Mouse (Mus musculus) layer of hippocampus, postnatal 14 days (tissue): Measurements from ENCODE around the gene 2010111I01Rik. TPM values are rescaled to one million over a fixed set of nuclear protein-coding genes. Genes with fewer than 3 reads are reported as not detected.
"Not testable (repeated sequence)": the region's sequence is repeated elsewhere in the genome, so short reads cannot be mapped to it uniquely, and the experiment has no call there.

Experiments used
- DNase-seq, 2 experiments: peaks; one replicate each; pipeline ENCODE4 v3.0.0; 2021 to 2022; ENCODE audit warnings: low spot score in 2 of 2, mixed read lengths in 1 of 2
- total RNA-seq, 2 experiments: library from RNA; stranded (reverse); gene quantifications; 2 replicates each; pipeline ENCODE4 v1.2.3; 2021

Gene 2010111I01Rik
- total RNA-seq, 2 experiments from 2014 or later: 72.1 to 92.0 TPM

DNA sequence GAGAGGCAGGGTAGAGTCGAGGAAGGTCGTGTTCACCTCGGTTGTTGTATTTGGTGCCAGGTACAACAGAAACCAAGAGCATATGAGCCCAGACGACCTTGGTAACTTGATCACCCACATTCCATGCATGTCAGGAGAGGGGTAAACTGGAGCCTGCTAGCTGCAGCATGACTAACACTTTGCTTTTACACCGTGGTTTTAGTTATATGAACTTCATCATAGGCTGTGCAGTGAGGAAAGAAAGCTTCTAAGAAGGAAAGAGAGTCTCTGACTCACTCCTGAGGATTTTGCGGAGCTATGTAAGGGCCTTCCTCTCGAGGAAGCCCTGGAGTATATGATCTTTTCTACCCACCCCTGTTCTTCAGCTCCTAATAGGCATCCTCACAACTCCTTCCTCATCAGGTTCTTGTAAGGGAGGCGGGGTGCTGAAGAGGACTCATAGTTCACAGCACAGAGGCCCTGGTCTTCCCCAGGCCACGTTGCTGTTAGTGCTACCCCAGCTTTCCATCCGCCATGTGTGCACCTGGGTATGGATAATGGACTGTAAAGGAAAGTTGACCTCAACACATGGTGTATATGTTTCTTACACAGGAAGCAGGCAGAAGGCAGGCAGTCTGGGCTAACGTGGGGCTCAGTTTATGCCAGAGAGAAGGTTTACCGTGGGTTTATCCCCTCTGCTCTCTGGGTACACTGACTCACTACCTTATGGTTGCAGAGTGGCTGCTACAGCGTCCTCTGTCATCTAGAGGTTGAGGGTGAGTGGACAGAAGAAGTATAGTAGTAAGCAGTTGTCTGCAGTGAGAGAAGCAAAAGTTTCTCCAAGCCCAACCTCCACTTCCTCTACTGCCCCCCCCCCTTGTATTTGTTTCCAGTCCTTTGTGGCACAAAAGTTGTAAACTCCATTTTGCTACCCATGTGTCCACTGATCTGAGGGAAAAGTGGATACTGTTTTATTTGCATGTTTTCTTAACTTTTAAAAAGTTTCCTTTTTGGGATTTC, 222.8 kb downstream of the 2010111I01Rik start:
- no peak for DNase-seq

DNA sequence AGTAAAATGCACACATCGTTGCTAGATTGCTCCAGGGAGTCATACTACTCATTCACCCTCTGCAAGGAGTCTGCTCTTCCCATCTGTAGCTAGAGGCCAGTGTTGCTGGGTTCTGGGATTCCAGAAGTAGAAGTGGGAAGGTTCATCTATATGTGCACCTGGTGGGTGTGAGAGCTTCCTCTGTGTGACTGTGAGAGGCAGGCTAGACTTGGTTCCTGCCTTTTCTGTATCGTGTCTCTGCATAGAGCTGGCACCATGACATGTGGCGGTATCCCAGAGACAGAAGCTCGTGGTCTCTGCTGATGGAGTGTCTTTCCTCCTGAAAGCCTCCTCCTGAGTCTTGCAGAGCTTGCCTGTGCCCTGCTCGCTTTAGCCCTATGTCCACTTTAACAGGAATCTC, 223.6 kb downstream of the 2010111I01Rik start:
- DNase-seq: no peak

GRCm38 (mm10) chr13:63188811-63189210, 224.1 kb downstream of the 2010111I01Rik start:
- DNase-seq: no peak

DNA sequence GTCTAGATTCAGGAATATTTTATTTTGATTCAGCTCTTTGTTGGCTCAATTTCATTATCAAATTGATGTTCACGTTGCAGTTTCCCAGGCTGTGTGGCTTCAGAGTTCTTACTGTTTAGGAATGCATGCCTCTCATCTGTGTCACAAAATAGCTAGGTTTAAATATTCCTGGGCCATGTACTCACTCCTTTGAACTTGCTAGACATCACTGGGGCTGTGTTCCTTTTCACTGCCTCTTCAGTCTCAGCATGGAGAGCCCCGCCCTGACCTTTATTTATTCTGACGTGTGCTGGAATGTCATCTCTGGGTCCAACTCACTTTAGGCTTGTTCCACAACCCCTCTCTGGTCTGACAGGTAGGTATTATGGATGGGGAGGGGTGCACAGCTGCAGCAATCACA, 228.7 kb downstream of the 2010111I01Rik start:
- no peak for DNase-seq

GRCm38 (mm10) chr13:63198038-63198437, 233.3 kb downstream of the 2010111I01Rik start:
- no peak for DNase-seq

- DNase-seq: no peak
Observed at GRCm38 (mm10) chr13:63199588-63199987, 234.9 kb downstream of the 2010111I01Rik start.

GRCm38 (mm10) chr13:63203502-63204278, 239.0 kb downstream of the 2010111I01Rik start:
- DNase-seq: no peak

GRCm38 (mm10) chr13:63205750-63206149, 241.1 kb downstream of the 2010111I01Rik start:
- DNase-seq: no peak

DNA sequence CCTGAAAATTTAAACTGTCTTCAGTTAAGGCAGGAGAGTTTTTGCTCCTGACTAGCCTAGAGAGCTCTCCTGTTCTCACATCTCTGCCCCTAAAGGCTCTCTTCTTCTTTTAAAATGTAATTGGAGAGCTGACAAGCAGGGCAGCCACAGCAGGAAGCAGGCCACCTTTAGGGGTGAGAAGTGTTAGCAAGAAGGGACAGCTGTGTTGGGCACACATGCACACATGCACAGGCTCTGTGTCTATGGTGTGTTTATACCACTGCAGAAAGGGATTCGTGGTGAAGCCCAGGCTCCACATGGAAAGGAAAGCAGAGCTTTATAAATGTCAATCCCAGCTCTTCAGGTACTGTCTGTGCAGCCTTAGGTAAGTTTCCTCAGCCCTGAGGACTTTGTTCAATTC, 241.7 kb downstream of the 2010111I01Rik start:
- DNase-seq: no peak

GRCm38 (mm10) chr13:63216537-63216936, 251.8 kb downstream of the 2010111I01Rik start:
- DNase-seq: no peak

DNA sequence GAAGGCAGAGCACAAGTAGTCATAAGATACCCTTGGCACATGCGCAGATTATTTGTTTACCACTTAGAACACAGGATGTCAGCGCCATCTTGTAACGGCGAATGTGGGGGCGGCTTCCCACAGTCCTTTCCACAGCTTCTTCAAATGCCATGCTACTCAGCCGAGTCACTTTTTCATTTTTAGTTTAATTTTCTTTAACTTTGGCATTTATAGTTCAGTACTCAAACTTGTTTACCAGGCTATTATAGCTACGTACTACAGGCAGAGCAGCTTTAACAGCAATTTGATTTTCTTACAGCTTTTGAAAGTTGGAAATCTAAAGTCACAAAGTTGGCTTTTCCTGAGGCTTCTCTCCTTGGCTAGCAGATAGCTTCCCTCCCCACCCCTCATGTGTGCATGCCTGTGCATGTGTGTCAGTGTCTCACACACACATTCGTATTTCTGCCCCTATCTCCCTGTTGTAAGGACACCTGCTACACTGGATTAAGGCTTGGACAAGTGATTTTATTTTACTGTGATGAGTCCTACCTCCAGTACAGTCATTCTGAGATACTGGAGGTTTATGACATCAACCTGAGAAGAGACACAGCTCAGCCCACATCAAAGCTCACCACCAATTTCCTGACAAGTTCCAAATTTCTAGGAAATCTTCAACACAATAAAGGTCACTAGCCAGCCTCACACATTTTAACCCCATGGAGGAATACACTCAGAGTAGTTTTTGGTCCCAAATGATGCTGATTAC, 258.5 kb downstream of the 2010111I01Rik start:
- DNase-seq: no peak

- DNase-seq: no peak
Observed at GRCm38 (mm10) chr13:63225796-63226583, 261.3 kb downstream of the 2010111I01Rik start.

- no peak for DNase-seq
Observed at GRCm38 (mm10) chr13:63227785-63228184, 263.1 kb downstream of the 2010111I01Rik start.

- DNase-seq: no peak
Observed at GRCm38 (mm10) chr13:63230955-63231701, 266.4 kb downstream of the 2010111I01Rik start.

- no peak for DNase-seq
Observed at GRCm38 (mm10) chr13:63231702-63232070, 267.0 kb downstream of the 2010111I01Rik start.

- no peak for DNase-seq
Observed at GRCm38 (mm10) chr13:63232558-63232957, 267.9 kb downstream of the 2010111I01Rik start.

- not testable (repeated sequence) for DNase-seq
Observed at GRCm38 (mm10) chr13:63234520-63234919, 269.8 kb downstream of the 2010111I01Rik start.

GRCm38 (mm10) chr13:63235551-63235950, 270.9 kb downstream of the 2010111I01Rik start:
- no peak for DNase-seq

DNA sequence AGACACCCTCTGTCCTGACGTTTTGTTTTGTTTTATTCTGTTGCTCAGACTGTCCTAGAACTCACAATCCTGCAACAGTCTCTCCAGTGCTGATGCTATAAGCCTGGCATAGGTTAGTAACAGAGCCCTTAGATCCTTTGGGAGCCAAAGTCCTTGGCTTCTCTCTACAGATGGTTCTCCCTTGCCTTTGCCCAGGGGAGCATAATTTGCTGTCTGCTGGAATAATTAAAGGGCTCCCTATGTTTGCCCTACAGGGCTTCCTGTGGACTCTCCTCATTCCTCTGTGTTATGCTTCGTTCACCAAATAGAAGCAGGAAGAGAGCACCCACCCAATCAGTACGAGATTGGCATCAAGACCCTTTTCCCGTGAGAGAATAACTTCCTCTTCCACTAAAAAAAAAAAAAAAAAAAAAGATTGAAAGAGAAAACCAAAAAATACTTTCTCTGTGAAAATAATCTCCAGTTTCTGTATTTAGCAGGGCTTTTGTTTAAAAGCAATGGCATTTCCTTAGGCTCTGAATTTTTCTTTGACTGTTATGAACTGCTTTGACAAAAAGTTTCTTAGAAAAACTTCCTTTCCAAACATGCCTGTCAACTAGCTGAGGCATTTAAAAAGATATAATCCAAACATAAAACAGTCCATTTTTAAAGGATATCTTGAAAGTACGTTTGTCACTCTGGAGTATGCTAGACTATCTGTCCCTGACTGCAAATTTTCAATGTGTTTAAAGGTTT, 271.6 kb downstream of the 2010111I01Rik start:
- no peak for DNase-seq
